Mouse (Mus musculus) testis, adult 2 months (tissue): ENCODE data around the gene Zfhx3. TPM values are rescaled to one million over a fixed set of nuclear protein-coding genes. Genes with fewer than 3 reads are reported as not detected.

Source experiments
- H3K27ac ChIP-seq: fragments of 200-500 bp; 2 replicates; pipeline ENCODE4 v1.5.1; 2012; ENCODE audit warnings: low read depth, low read length; ENCODE audit not compliant: control insufficient read depth, insufficient read depth
- H3K27me3 ChIP-seq: fragments of 200-500 bp; 2 replicates; pipeline ENCODE4 v1.6.1; 2012; ENCODE audit warnings: mild to moderate bottlenecking, low read length, moderate library complexity; ENCODE audit not compliant: control insufficient read depth, insufficient read depth
- H3K36me3 ChIP-seq: fragments of 200-500 bp; 2 replicates; pipeline ENCODE4 v1.6.1; 2012; ENCODE audit warnings: mild to moderate bottlenecking, low read length; ENCODE audit not compliant: control insufficient read depth, insufficient read depth
- H3K4me1 ChIP-seq: fragments of 200-500 bp; 2 replicates; pipeline ENCODE4 v1.6.1; 2012; ENCODE audit warnings: low read length; ENCODE audit not compliant: control insufficient read depth, insufficient read depth
- H3K4me3 ChIP-seq: fragments of 200-500 bp; 2 replicates; pipeline ENCODE4 v1.5.1; 2012; ENCODE audit warnings: low read depth, mild to moderate bottlenecking, low read length, moderate library complexity, mixed read lengths; ENCODE audit not compliant: control insufficient read depth
- CTCF ChIP-seq: fragments of 200-500 bp; IDR thresholded peaks from 2 replicates; pipeline ENCODE4 v1.5.1; 2012; ENCODE audit warnings: low read depth, mild to moderate bottlenecking, inconsistent platforms, low read length, moderate library complexity; ENCODE audit not compliant: control insufficient read depth, insufficient read depth, insufficient replicate concordance
- POLR2A ChIP-seq: fragments of 200-500 bp; IDR thresholded peaks from 2 replicates; pipeline ENCODE4 v1.6.1; 2012; ENCODE audit warnings: low read depth, mild to moderate bottlenecking, inconsistent platforms, low read length, moderate library complexity; ENCODE audit not compliant: control insufficient read depth
- polyA plus RNA-seq: library from polyadenylated mRNA; depleted of rRNA; stranded (reverse); fragments of >200 nt; gene quantifications from 2 replicates; pipeline ENCODE4 v1.2.3, GENCODE M21; 2012

The Zfhx3 gene
- polyA plus RNA-seq, 1 experiment, result 11.9 TPM

DNA sequence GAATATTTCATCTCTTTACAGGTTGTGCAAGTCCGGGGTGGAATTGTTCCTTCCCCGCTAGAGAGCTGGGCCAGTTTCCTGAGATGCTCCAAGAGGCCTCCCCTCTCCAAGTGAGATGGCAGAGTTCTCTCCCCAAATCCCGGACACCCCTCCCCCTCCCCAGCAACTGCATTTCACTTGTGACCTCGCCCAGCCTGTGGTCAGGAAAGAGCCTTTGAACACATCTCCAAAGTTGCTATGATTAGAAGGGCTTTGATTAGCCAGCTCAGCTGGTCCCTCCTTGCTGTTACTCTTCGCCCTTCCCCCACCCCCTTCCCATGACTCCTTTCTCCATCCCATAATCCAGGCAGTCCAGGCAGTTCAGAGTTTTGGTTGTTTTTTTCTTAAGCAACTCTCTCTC, 670.4 kb downstream of the Zfhx3 start:
- TF ChIP-seq POLR2A (no peak), CTCF (no peak)
- Histone ChIP-seq H3K4me1 (peaks cover 3% of the 10 kb centered on the region; the same call in 1 of the 2 replicates), H3K27me3 (no peaks in the 10 kb centered on the region), H3K27ac (no peak overlapping the region), H3K36me3 (no peaks in the 10 kb centered on the region), H3K4me3 (no peak overlapping the region)

DNA sequence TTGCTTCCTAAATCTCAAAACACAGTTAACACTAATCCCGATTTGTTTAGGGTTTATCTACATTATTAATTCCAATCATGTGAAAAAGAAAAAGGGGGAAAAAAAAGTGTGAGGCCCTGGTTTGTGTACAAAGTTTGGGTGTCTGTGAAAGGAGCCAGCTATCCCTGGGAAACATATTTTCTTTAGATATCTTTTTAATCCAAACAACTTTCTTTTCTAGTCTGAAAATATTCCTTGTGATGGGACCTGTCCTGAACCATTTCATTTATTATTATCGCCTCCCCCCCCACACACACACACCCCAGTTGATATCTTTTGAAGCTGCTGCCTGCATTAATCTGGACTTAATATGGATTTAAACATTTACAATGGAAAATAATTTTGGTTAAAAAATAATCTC, 670.8 kb downstream of the Zfhx3 start:
- no peak overlapping the region for H3K4me3 ChIP-seq
- TF ChIP-seq POLR2A (no peak), CTCF (no peak)
- no peaks in the 10 kb centered on the region for H3K27me3 ChIP-seq
- H3K4me1 ChIP-seq, result peaks cover 3% of the 10 kb centered on the region; the same call in 1 of the 2 replicates
- no peaks in the 10 kb centered on the region for H3K36me3 ChIP-seq
- no peak overlapping the region for H3K27ac ChIP-seq

DNA sequence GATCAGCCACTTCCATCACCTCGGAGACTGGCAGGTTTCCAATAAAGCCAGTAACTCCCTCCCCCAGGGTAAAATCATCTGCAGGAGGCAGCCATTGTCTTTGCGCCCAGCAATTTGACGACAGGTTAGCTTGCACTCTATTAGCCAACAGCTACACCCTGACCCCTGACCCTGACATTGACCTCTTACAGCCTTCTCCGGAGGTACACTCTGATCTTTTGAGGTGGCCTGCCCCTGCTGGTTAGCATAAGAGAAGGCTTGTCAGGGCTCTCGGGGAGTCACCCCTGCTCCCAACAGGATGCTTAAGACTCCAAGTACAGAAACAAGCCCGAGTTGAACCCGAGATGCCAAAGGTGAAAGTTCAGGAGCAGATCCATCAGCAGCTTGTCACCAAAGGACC, 678.9 kb downstream of the Zfhx3 start:
- Histone ChIP-seq H3K4me1 (no peaks in the 10 kb centered on the region), H3K27me3 (no peaks in the 10 kb centered on the region), H3K36me3 (no peaks in the 10 kb centered on the region), H3K27ac (no peak overlapping the region), H3K4me3 (no peak overlapping the region)
- no peak for TF ChIP-seq POLR2A
- no peak for TF ChIP-seq CTCF

DNA sequence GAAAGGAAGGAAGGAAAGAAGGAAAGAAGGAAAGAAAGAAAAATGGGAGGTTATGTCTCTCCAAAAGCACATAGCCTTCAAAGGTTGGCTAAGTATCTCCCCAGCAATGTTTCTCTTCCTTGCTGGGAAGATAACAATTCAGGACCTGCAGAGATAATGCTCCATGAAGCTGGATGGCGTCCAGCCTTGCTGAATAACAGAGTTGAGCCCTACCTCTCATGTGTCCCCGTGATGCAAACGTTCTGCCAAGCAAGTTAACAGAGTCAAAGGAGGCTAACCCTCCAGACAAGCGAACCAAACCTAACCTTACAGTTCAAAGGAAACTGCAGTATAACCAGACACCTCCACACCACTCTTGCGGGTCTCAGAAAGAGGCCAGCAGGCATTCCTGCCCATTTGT, 681.2 kb downstream of the Zfhx3 start:
- Histone ChIP-seq H3K4me1 (no peaks in the 10 kb centered on the region), H3K27ac (no peak overlapping the region), H3K4me3 (no peak overlapping the region), H3K27me3 (no peaks in the 10 kb centered on the region), H3K36me3 (no peaks in the 10 kb centered on the region)
- TF ChIP-seq POLR2A, result no peak
- no peak for TF ChIP-seq CTCF

DNA sequence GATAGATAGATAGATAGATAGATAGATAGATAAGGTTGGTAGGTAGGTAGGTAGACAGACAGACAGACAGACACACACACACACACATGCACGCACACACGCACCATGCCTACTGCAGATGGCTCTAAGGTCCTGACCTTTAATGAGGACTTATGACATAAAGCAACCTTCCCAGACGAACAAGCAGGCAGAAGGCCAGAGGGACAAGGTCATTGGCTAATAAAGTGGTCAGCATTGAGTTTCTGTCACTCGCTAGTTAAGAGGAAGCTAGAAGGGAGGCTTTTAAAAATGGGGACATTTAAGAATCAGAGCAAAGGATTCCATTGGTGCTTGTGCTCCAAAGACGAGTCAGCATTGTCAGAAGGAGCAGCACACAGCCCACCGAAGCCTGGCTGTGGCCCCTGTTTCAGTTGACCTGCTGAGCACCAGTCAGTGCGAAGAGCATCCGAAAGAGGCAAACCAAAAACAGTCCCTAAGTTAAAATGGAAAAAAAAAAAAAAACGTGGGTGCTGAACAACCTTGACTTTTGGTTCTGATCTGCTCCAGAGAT, 683.2 kb downstream of the Zfhx3 start:
- no peak overlapping the region for H3K27ac ChIP-seq
- H3K27me3 ChIP-seq, result no peaks in the 10 kb centered on the region
- TF ChIP-seq CTCF (no peak), POLR2A (no peak)
- no peaks in the 10 kb centered on the region for H3K36me3 ChIP-seq
- no peaks in the 10 kb centered on the region for H3K4me1 ChIP-seq
- no peak overlapping the region for H3K4me3 ChIP-seq

DNA sequence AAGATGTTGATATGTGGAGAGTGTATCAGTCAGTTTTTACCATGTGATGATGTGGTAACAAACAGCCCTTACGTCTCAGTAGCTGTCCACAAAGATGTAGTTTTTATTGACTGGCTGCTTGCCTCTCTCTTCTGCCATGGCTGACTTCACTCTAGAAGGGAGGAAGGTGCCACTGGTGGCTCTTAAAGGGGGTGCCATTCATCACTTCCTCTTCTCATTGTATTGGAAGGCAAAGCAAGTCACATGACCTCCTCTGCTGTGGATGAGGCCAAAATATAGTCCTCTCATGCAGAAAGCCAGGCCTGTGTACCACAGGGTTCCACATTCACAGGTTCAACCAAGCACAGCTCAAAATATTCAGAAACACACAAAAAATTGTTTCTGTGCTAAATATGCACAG, 688.6 kb downstream of the Zfhx3 start:
- Histone ChIP-seq H3K27me3 (no peaks in the 10 kb centered on the region), H3K27ac (no peak overlapping the region), H3K4me1 (no peaks in the 10 kb centered on the region), H3K36me3 (no peaks in the 10 kb centered on the region), H3K4me3 (no peak overlapping the region)
- TF ChIP-seq POLR2A (no peak), CTCF (no peak)

DNA sequence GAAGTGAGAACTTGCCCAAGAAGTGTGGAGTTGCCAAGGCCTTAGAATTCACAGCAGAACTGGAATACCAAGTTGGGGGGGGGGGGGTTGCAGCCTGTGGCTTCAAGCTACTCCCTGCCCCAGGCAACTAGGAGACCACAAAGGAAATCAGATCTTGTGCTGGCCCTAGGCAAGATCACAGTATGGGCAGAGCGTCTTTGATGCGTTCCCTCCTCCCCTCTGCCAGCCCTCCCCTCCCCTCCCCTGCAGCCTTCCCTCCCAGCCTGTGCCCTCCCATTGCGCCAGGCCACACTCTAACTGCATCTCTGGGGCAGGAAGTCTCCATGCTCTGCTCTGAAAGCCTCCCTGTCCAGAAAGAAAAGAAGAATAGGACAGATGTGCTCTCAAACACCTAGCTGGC, 691.8 kb downstream of the Zfhx3 start:
- no peak for TF ChIP-seq CTCF
- no peak for TF ChIP-seq POLR2A
- H3K4me3 ChIP-seq, result no peak overlapping the region
- no peak overlapping the region for H3K27ac ChIP-seq
- no peaks in the 10 kb centered on the region for H3K27me3 ChIP-seq
- H3K4me1 ChIP-seq, result no peaks in the 10 kb centered on the region
- H3K36me3 ChIP-seq, result no peaks in the 10 kb centered on the region

DNA sequence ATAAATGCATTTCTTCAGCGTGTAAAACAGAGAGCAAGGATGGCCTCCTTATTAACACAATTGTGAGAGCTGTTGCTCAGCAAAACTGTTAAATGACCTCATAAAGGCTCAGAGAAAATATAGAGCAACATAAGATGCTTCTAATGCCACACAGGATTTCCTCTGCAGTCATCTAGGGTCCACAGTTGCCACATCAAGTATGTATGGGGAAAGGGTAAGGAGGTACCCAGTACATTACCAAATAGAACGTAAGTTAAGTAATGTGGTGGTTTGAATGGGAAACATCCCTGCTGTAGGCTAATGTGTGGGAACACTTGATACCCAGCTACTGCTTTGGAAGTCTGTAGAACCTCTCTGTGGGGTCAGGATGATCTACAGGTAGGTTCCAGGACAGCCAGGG, 695.4 kb downstream of the Zfhx3 start:
- Histone ChIP-seq H3K4me1 (no peaks in the 10 kb centered on the region), H3K27me3 (no peaks in the 10 kb centered on the region), H3K27ac (no peak overlapping the region), H3K4me3 (no peak overlapping the region), H3K36me3 (no peaks in the 10 kb centered on the region)
- TF ChIP-seq CTCF, result no peak
- TF ChIP-seq POLR2A, result no peak
